Mouse (Mus musculus) regulatory T cell (primary cell): Measurements from ENCODE around the gene Sfxn3.

ENCODE experiments used
- in situ Hi-C: fragments of 300-600 bp; cut with MboI, MseI; formaldehyde crosslinking; loops from one replicate; pipeline ENCODE4 v1.15.1; 2025; ENCODE audit warnings: high pct_unique_total_duplicates

Gene Sfxn3

DNA sequence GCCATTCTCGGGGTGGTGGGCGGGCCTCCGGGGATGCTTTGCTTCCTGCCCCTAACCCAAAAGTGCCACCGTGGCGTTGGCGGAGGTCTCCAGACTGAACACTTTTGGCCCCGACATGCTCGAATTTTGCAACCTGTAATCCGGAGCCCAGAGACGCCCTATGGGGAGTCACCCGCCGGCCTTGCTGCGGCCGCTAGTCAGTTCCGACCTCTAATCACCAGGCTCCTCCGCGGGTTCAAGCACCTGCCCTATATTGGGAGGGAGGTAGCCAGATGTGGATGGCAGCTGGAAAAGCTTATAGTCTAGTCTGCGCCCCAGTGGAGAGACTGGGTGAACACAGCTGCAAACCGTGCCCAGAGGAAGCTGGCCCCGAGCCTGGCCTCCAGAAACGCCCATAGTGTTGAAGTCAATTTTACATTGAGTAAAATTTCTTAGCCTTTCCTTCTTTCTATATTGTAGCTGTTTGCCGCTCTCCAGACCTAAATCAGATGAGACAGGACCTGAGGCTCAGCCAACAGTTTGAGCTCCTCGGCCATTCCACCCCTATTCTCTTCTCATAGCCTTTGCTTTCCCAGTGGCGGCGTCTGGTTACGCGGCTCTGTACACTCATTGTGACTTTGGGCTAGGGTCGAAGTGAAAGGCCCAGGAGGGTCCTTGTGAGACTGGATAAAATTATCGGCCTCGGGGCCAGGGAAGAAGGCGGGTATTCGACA lies 28.2 kb downstream of the Sfxn3 start:
- in situ Hi-C loops, result no loop called here

GRCm38 (mm10) chr19:45076036-45076575 lies 28.8 kb downstream of the Sfxn3 start:
- in situ Hi-C loops, result no loop called here

- in situ Hi-C loops, result no loop called here
Observed at GRCm38 (mm10) chr19:45076586-45077510, 29.5 kb downstream of the Sfxn3 start.

DNA sequence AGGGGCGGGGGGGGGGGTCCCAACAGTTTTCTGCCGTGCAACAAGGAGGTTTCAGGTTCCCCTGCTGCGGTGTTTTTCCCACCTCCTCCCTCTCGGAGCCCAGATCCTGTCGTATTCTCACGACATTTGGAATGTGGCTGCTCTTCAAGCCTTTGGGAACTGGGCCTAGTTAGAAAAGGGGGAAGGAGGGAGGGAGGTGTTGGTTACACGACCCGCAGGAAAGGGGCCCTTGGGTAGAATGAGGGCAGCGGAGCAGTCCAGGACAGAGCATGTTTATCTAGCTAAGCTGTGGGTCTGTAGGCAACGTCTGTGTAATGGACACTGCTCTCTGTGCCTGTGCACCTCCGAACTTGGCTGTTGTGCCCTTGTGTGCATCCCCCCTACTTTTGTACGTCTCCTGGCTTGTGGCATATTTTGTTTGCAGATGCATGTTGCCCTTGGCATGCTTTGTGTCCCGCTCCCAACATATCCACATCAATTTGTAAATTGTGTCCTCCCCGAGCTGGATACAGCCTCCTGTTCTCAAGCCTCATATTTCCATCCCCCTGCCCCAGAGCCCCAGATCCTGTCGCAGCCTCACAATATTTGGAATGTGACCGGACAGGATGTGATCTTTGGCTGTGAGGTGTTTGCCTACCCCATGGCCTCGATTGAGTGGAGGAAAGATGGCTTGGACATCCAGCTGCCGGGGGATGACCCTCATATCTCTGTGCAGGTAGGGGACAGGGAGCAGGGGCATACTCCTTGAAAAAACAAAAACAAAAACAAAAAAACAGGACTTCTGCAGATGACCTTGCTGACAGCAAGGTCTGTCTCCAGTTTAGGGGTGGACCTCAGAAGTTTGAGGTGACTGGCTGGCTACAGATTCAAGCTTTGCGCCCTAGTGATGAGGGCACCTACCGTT lies 30.7 kb downstream of the Sfxn3 start:
- in situ Hi-C loops, result no loop called here

GRCm38 (mm10) chr19:45078971-45079764 lies 31.9 kb downstream of the Sfxn3 start:
- in situ Hi-C loops, result no loop called here

DNA sequence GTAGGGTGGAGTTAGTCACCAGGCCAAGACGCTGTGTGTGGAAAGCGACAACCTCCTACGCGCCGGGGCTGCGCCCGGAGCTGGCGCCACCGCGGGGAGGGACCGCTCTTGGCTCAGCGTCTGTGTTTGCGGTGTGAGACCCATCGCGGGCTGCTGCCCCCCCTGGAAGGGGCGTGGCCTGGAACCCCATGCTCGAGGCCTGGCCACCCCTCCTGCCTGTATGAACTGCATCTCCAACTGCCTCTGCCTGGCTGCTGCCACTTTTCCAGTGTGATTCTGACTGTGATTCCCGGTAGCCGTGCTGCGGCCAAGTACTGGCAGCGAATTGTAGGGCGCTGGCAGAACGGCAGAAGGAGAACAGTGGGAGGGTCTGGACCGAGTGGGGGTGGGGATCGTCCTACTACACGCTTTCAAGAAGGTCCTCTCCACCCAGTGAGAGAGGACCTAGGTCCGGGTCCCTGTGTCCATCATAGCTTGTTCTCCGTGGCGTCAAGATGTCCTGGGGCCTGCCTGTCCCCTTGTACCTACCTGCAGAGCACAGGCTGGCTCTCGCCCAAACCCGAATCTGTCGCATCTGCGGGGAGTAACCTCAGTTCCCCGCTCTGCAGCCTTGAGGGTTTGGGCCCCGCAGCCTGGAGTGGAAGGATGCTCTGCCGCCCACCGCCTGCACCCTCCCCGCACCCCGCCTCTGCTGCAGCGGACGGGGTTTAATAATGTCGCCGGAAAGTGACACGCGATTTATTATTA lies 32.6 kb downstream of the Sfxn3 start:
- in situ Hi-C loops, result no loop called here

- in situ Hi-C loops, result no loop called here
Observed at GRCm38 (mm10) chr19:45080711-45081110, 33.4 kb downstream of the Sfxn3 start.

DNA sequence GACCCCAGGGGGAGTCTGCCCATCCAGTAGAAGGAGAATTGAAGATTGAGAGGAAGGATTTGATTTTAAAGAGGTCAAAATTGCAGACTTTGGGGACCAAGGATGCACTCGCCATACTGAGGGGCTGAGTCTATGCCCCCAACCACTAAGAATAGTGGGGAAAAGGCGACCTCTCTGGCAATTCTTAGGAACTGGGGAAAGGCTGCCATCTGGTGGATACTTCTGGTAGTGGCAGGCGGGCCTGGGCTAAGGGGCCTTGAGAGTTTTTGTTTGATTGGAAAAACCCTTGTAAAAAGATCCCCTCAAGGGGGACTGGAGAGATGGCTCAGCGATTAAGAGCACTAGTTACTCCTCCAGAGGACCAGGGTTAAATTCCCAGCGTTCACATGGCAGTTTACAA lies 34.0 kb downstream of the Sfxn3 start:
- in situ Hi-C loops, result no loop called here

DNA sequence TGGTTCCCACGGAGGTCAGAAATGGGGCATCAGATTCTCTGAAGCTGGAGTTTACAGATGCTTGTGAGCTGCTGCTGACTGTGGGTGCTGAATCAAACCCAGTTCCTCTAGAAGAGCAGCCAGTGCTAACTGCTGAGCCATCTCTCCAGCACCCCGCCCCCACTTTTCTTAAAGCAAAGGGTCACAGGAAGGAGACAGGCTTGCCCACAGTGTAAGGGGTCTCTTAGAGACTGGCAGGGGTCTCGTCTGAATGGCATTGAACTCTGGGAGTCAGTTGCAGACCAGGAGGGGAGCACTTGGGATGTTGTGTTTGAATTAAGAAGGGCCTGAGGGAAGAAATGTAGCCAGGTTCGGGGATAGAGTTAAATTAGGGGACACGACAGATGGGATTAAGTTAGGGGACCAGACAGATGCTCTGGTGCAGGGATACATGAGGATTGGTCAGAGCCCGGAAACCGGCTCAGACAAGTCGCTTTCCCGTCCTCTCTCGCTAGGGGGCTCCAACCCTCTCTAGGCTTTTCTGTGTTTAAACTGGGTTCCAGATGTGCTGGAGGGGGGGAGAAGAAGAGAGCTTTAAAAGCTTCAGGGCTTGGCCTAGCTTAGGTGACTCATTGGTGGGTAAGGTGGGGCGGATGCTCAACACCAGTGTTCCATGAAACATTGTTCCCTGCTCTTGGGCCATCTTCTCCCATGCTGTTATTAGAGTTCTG lies 34.7 kb downstream of the Sfxn3 start:
- in situ Hi-C loops, result no loop called here

DNA sequence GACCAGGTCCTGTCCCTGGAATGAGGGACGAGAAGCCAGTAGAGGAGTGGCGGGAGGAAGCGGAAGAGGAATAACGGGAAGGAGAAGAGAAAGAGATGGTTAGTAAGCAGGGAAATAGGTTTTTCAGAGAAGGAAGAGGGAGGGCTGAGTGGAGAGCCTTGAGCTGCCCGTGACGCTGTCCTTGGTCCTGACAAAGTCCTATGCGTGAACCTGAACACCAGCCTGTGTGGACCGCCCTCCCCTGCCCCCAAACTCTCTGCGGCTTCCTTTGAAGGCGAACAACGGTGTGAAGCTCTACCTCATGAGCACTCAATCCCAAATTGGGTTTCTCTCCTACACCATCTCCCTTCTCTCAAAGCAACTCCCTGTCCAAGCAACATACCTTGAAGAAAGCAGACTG lies 50.6 kb downstream of the Sfxn3 start:
- in situ Hi-C loops, result no loop called here

DNA sequence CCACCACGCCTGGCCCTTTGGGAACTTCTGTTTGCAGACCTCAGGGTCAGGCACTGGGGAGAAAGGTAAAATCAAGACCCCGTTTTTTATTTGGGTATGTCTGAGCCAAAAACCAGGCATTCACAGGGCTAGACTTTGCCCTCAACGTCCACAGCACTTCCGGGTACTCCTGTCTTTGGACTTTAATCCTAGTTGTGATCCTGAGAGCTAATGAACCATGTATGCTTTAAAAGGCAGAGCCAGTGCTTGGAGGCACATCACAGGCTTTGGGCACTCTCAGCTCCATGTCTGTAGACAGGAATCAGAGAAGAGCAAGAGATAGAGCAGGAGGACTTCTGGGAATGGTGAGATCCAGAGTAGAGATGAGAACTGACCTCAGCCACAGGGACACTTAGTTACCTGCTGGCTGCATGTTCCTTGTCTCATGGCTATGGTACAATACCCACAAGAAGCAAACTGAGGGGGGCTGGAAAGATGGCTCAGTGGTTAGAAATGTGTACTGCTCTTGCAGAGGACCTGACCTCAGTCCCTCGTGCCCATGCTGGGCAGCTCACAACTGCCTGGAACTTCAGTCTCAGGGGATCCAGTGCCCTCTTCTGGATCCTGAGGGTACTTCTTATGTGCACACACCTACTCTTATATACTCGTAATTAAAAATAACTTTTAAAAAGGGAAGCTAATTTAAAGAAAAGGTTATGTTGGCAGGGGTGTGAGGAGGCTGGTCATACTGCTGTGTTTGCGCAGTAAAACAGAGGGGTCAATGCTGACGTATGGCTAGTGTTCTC lies 53.4 kb downstream of the Sfxn3 start:
- in situ Hi-C loops, result loop anchor here (10.0 kb wide), 1 partner anchor 296 kb away; no protein-coding TSS in a partner anchor

GRCm38 (mm10) chr19:45105591-45105990 lies 58.3 kb downstream of the Sfxn3 start:
- in situ Hi-C loops, result loop anchor here (10.0 kb wide), 1 partner anchor 301 kb away; no protein-coding TSS in a partner anchor
